Mouse (Mus musculus) forebrain, embryonic 12.5 days (tissue): ENCODE data around the gene Tomm40l. TPM values are rescaled to one million over a fixed set of nuclear protein-coding genes. Genes with fewer than 3 reads are reported as not detected.
A peak's percentile ranks its signal among the peaks of the same experiment; 100 is the strongest.

Experiments
- ATAC-seq: fragments of 200-750 bp; cut with Nextera tagmentation; 2 replicates; pipeline ENCODE4 v1.8.0; 2017; ENCODE audit warnings: moderate TSS enrichment; ENCODE audit not compliant: low FRiP score
- H3K27ac ChIP-seq: fragments of 300-500 bp; sonication (generic); 2 replicates; pipeline ENCODE4 v1.5.1; 2016; ENCODE audit warnings: mild to moderate bottlenecking
- H3K27me3 ChIP-seq: fragments of 300-500 bp; sonication (generic); 2 replicates; pipeline ENCODE4 v1.6.1; 2016; ENCODE audit warnings: mild to moderate bottlenecking
- H3K36me3 ChIP-seq: fragments of 300-500 bp; sonication (generic); replicated peaks from 2 replicates; pipeline ENCODE4 v1.6.1; 2016; ENCODE audit warnings: mild to moderate bottlenecking
- H3K4me1 ChIP-seq: fragments of 300-500 bp; sonication (generic); 2 replicates; pipeline ENCODE4 v1.6.1; 2016
- H3K4me2 ChIP-seq: fragments of 300-500 bp; sonication (generic); 2 replicates; pipeline ENCODE4 v1.6.1; 2016; ENCODE audit warnings: mild to moderate bottlenecking, moderate library complexity
- H3K4me3 ChIP-seq: fragments of 300-500 bp; sonication (generic); replicated peaks from 2 replicates; pipeline ENCODE4 v1.5.1; 2016; ENCODE audit warnings: mild to moderate bottlenecking
- H3K9ac ChIP-seq: fragments of 300-500 bp; sonication (generic); 2 replicates; pipeline ENCODE4 v1.6.1; 2016; ENCODE audit warnings: mild to moderate bottlenecking
- H3K9me3 ChIP-seq: fragments of 300-500 bp; sonication (generic); 2 replicates; pipeline ENCODE4 v1.6.1; 2016
- WGBS: fragments of 180-500 bp; shearing (Covaris S2); methylation state at CpG from one replicate; pipeline ENCODE4 v1.1.7; 2016; 5-methylcytosine and 5-hydroxymethylcytosine counted together
- polyA plus RNA-seq: library from polyadenylated mRNA; unstranded; fragments of >200 nt; fragmentation: Nextera tagmentation; extraction: Ambion mirVana; gene quantifications from 2 replicates; pipeline ENCODE4 v1.2.1, GENCODE M21; 2016

Gene Tomm40l
- polyA plus RNA-seq, 1 experiment from 2014 or later: 31.6 TPM

GRCm38 (mm10) chr1:171262594-171263130, 40.3 kb upstream of the Tomm40l start:
- Histone ChIP-seq H3K27ac (peak overlapping the region; percentile 78), H3K4me1 (peaks cover 18% of the 10 kb centered on the region), H3K36me3 (no peaks in the 10 kb centered on the region), H3K4me3 (peak overlapping the region; percentile 28), H3K9ac (peak overlapping the region; percentile 29; the same call in 1 of the 2 replicates), H3K4me2 (peak overlapping the region; percentile 48), H3K27me3 (peaks cover 8% of the 10 kb centered on the region; the same call in 1 of the 2 replicates), H3K9me3 (no peaks in the 10 kb centered on the region)
- WGBS: 6% methylated on average over 8 of the region's 8 CpGs
- peak; percentile 71 for ATAC-seq

GRCm38 (mm10) chr1:171260316-171260715, 38.0 kb upstream of the Tomm40l start:
- Histone ChIP-seq H3K27me3 (peaks cover 4% of the 10 kb centered on the region; the same call in 1 of the 2 replicates), H3K27ac (no peak overlapping the region), H3K36me3 (no peaks in the 10 kb centered on the region), H3K9me3 (no peaks in the 10 kb centered on the region), H3K4me3 (no peak overlapping the region), H3K4me2 (no peak overlapping the region), H3K4me1 (peaks cover 18% of the 10 kb centered on the region), H3K9ac (no peak overlapping the region)
- WGBS: 87% methylated on average over 3 of the region's 3 CpGs
- ATAC-seq: no peak

DNA sequence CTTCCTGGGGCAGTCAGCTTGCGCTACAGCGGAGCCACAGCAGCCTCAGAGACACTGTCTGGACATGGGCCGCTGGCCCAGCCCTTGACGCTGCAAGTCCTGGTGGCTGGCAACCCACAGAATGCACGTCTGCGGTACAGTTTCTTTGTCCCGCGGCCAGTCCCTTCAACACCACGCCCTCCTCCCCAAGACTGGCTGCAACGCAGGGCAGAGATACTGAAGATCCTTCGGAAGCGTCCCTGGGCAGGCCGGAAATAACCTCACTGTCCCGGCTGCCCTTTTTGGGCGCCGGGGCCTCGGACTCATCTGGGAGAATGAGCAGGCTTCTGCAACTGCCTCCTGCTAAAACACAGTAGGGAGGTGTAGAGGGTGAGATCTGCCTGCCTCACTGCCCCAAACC, 36.6 kb upstream of the Tomm40l start:
- H3K4me1 ChIP-seq: peaks cover 18% of the 10 kb centered on the region
- no peak overlapping the region for H3K9ac ChIP-seq
- H3K4me3 ChIP-seq: no peak overlapping the region
- 84% methylated on average over 17 of the region's 17 CpGs for WGBS
- H3K27me3 ChIP-seq: peaks cover 4% of the 10 kb centered on the region; the same call in 1 of the 2 replicates
- H3K9me3 ChIP-seq: no peaks in the 10 kb centered on the region
- no peak overlapping the region for H3K4me2 ChIP-seq
- no peak overlapping the region for H3K27ac ChIP-seq
- ATAC-seq: no peak
- no peaks in the 10 kb centered on the region for H3K36me3 ChIP-seq

DNA sequence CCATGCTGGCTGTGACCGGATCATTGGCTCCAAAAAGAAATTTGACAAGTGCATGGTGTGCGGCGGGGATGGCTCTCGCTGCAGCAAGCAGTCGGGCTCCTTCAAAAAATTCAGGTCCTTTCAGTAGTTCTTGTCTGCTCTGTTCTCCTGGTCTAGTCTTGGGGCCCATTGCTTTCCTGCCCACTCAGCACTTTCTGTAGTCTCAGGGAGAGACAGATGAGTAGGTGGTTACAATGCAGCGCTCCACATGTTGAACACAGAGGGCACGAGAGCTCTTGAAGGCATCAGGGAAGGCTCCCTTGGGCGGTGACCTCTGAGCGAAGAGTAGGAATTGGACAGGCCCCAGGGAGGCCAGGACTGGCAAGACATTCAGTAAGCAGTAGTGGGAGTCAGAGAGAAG, 35.5 kb upstream of the Tomm40l start:
- ATAC-seq: no peak
- H3K27ac ChIP-seq: no peak overlapping the region
- H3K9ac ChIP-seq: no peak overlapping the region
- H3K4me3 ChIP-seq: no peak overlapping the region
- peaks cover 12% of the 10 kb centered on the region for H3K4me1 ChIP-seq
- WGBS: 90% methylated on average over 9 of the region's 9 CpGs
- H3K36me3 ChIP-seq: no peaks in the 10 kb centered on the region
- no peaks in the 10 kb centered on the region for H3K9me3 ChIP-seq
- peaks cover 8% of the 10 kb centered on the region for H3K27me3 ChIP-seq
- H3K4me2 ChIP-seq: no peak overlapping the region

- no peak overlapping the region for H3K4me2 ChIP-seq
- H3K4me3 ChIP-seq: no peak overlapping the region
- H3K9ac ChIP-seq: no peak overlapping the region
- 69% methylated on average over 15 of the region's 15 CpGs for WGBS
- peak; percentile 28; the same call in 1 of the 2 replicates for ATAC-seq
- no peak overlapping the region for H3K27ac ChIP-seq
- no peaks in the 10 kb centered on the region for H3K36me3 ChIP-seq
- peaks cover 12% of the 10 kb centered on the region for H3K4me1 ChIP-seq
- no peaks in the 10 kb centered on the region for H3K9me3 ChIP-seq
- peaks cover 10% of the 10 kb centered on the region for H3K27me3 ChIP-seq
These were observed 34.7 kb upstream of the Tomm40l start for GRCm38 (mm10) chr1:171256937-171257548.

- H3K9me3 ChIP-seq: no peaks in the 10 kb centered on the region
- H3K27ac ChIP-seq: no peak overlapping the region
- H3K36me3 ChIP-seq: no peaks in the 10 kb centered on the region
- no peak overlapping the region for H3K4me2 ChIP-seq
- H3K4me3 ChIP-seq: no peak overlapping the region
- peaks cover 10% of the 10 kb centered on the region for H3K27me3 ChIP-seq
- H3K9ac ChIP-seq: no peak overlapping the region
- ATAC-seq: no peak
- 90% methylated on average over 24 of the region's 24 CpGs for WGBS
- H3K4me1 ChIP-seq: peaks cover 18% of the 10 kb centered on the region
These were observed 33.9 kb upstream of the Tomm40l start for GRCm38 (mm10) chr1:171256095-171256818.

DNA sequence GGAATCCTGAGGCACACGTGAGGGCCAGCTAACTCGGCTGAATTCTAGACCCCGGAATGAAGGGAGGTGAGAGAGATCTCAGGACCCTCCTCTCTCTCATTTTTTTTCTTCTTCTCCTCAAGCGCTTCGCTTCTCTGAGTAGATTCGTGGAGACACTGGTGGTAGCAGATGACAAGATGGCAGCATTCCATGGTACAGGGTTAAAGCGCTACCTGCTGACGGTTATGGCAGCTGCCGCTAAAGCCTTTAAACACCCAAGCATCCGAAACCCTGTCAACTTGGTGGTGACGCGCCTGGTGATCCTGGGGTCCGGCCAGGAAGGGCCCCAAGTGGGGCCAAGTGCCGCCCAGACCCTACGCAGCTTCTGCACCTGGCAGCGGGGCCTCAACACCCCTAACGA, 30.1 kb upstream of the Tomm40l start:
- no peak for ATAC-seq
- Histone ChIP-seq H3K4me1 (peaks cover 44% of the 10 kb centered on the region), H3K9ac (peak overlapping the region; percentile 36), H3K4me2 (peak overlapping the region; percentile 47), H3K4me3 (peak overlapping the region; percentile 13; the same call in 1 of the 2 replicates), H3K9me3 (no peaks in the 10 kb centered on the region), H3K36me3 (no peaks in the 10 kb centered on the region), H3K27ac (peak overlapping the region; percentile 72), H3K27me3 (peaks cover 5% of the 10 kb centered on the region)
- WGBS: 55% methylated on average over 17 of the region's 17 CpGs

DNA sequence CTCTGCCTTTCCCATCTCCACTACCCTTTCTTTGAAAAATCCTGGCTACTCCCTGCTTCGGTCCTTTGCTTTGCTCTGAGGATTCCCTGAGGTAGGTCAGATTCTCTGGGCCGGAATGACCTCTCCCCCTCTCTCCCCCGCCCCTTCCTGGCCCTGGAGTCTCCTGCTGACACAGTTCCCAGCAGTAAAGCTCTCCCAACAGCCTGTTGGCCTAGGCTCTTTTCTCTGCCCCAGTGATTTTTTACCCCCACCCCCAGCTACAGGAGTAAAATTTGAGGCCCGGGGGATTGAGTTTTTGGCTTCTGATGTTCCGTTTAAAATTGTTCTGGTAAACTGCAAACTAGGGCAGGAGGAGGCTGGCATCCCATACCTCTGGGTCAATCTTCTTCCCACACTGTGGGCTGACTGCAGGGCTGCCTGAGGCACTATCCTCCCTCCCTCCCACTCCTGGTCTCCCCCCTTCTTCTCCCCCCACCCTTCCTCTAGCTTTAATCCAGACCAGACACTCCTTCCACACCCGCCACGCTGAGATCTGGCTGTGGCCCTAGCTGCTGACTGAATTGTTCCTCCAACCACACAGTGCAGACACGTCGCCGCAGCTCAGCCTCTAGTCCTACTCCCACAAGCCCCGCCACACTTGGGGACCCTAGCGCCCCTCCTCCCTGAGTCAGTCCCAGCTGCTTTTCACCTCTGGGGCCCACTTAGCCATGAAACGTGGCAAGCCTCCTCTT, 29.4 kb upstream of the Tomm40l start:
- Histone ChIP-seq H3K4me3 (peak overlapping the region; percentile 22), H3K9ac (peak overlapping the region; percentile 44), H3K9me3 (no peaks in the 10 kb centered on the region), H3K4me2 (peak overlapping the region; percentile 47), H3K36me3 (no peaks in the 10 kb centered on the region), H3K27me3 (peaks cover 5% of the 10 kb centered on the region), H3K4me1 (peaks cover 46% of the 10 kb centered on the region), H3K27ac (peak overlapping the region; percentile 72)
- WGBS: 2% methylated on average over 13 of the region's 13 CpGs
- ATAC-seq: no peak

DNA sequence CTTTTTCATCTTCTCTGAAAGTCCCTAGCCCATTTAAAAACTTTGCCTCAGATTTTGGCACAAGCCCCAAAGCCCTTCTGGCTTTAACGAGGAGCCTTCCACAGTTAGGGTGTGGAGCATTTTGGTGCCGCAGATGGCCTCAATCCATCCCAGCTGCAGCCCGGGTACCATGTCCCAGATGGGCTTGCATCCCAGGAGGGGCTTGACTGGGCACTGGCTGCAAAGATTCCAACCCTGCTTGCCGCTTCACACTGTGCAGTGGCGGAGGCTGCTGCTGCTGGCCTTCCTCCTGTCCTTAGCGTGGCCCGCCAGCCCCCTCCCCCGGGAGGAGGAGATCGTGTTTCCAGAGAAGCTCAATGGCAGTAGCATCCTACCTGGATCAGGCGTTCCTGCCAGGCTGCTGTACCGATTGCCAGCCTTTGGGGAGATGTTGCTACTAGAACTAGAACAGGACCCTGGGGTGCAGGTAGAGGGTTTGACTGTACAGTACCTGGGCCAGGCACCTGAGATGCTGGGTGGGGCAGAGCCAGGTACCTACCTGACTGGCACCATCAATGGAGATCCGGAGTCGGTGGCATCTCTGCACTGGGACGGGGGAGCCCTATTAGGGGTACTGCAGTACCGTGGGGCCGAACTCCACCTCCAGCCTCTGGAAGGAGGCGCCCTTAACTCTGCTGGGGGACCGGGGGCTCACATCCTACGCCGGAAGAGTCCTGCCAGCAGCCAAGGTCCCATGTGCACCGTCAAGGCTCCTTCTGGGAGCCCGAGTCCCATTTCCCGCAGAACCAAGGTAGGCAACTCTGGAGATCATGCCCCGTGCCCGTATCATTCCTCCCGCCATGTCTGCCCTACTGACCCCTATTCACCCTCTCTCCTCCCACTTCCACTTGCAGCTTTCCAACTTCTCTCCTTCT, 28.6 kb upstream of the Tomm40l start, which contains the start of gene Ndufs2:
Gene Ndufs2 (minus strand): TSS at position 709 of the 914 bp plus-strand sequence.
- H3K9ac ChIP-seq: peak within 1 kb of the TSS; percentile 44
- 12% methylated on average over 26 of the region's 26 CpGs for WGBS
- H3K4me1 ChIP-seq: peaks cover 52% of the 10 kb centered on the region
- peak within 1 kb of the TSS; percentile 22 for H3K4me3 ChIP-seq
- H3K27ac ChIP-seq: peak within 1 kb of the TSS; percentile 72
- H3K9me3 ChIP-seq: no peaks in the 10 kb centered on the region
- no peak for ATAC-seq
- peaks cover 5% of the 10 kb centered on the region for H3K27me3 ChIP-seq
- H3K36me3 ChIP-seq: no peaks in the 10 kb centered on the region
- H3K4me2 ChIP-seq: peak within 1 kb of the TSS; percentile 47

DNA sequence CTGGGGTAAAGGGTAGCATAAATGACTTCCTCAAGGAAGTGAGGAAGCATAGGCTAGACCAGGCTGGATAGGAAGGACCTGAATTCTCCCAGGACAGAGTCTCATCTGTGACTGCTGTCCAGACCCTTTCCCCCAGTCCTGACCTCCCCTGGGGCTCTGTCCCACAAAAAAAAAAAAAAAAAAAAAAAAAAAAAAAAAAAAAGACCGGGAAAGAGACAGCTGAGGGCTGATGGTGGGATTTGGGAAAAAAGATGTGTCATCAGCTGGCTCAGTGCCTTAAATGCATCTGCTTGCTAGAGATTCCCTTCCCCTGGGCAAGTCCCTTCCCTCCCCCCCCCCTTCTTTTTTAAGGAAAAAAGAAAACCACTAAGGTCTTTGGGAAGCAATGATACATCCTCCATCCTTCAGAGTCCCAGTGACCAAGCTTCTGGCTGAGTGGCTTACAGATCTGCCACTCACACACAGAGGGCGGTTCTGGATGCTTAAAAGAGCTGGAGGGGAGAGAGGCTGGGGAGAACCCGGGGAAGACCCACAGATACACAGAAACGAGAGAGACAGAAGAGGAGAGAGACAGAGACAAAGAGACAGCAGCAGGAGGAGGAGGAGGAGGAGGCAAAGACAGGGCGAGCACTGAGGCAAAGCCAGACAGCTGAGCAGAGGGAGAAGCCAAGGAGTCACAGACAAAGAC, 27.7 kb upstream of the Tomm40l start, which contains the start of gene Adamts4:
Gene Adamts4 (plus strand): TSS at position 509 of the 688 bp plus-strand sequence.
- Histone ChIP-seq H3K36me3 (peaks cover 6% of the 10 kb centered on the region), H3K27me3 (peaks cover 5% of the 10 kb centered on the region), H3K9me3 (no peaks in the 10 kb centered on the region), H3K9ac (peak within 1 kb of the TSS; percentile 44), H3K4me1 (peaks cover 58% of the 10 kb centered on the region), H3K4me3 (peak within 1 kb of the TSS; percentile 22), H3K27ac (peak within 1 kb of the TSS; percentile 72), H3K4me2 (peak within 1 kb of the TSS; percentile 47)
- 21% methylated on average over 5 of the region's 5 CpGs for WGBS
- ATAC-seq: no peak
